In genomic region chr6:127251671-127251985, GRCm38 (mm10) we compare ENCODE assay signal across 12 mouse cellular contexts.
DNase-seq lines count a peak whose midpoint lies in the region; ATAC-seq lines count a peak whose summit lies in the region.
"Had no signal": no experiment of that assay in that cellular context is flagged by ENCODE, and none has a peak within 500 bp of the region (broad histone marks: within the 10 kb centered on the region; RNA-seq: fewer than 3 reads in every experiment).

No protein-coding gene starts in this region.

- 8% methylated on average over 5 of the region's 5 CpGs for WGBS in heart, embryonic 11.5 days (ENCODE audit: insufficient replicate concordance)
- 2% methylated on average over 5 of the region's 5 CpGs for WGBS in forebrain, embryonic 13.5 days
- WGBS in kidney, embryonic 15.5 days = 1% methylated on average over 5 of the region's 5 CpGs
- 6% methylated on average over 5 of the region's 5 CpGs for WGBS in midbrain, embryonic 16.5 days

- no peak overlapping the region; the same call in 1 of the 2 replicates for H3K4me3 ChIP-seq in heart, embryonic 11.5 days (ENCODE audit: low read depth, low read length)
- H3K4me3 ChIP-seq in forebrain, embryonic 13.5 days = no peak overlapping the region
- peak overlapping the region; percentile 17 for H3K4me3 ChIP-seq in kidney, embryonic 15.5 days (replicated peaks)
- H3K4me3 ChIP-seq in midbrain, embryonic 16.5 days (ENCODE audit: low read depth, low read length) = no peak overlapping the region

- H3K4me2 ChIP-seq in heart, embryonic 11.5 days = peak overlapping the region; percentile 32
- peak overlapping the region; percentile 38 for H3K4me2 ChIP-seq in forebrain, embryonic 13.5 days
- H3K4me2 ChIP-seq in kidney, embryonic 15.5 days = peak overlapping the region; percentile 52
- no peak overlapping the region for H3K4me2 ChIP-seq in midbrain, embryonic 16.5 days (ENCODE audit: low read length)

- H3K9ac ChIP-seq in heart, embryonic 11.5 days (ENCODE audit: low read depth, low read length) = 0 out of 2 replicates have a peak overlapping the region, but pooled peaks have one; percentile 34
- H3K9ac ChIP-seq in forebrain, embryonic 13.5 days = 0 out of 2 replicates have a peak overlapping the region, but pooled peaks have one; percentile 0
- no peak overlapping the region for H3K9ac ChIP-seq in kidney, embryonic 15.5 days
- H3K9ac ChIP-seq in midbrain, embryonic 16.5 days (ENCODE audit: low read depth, low read length) = peak overlapping the region; percentile 30; the same call in 1 of the 2 replicates

- DNase-seq in heart, adult 18-20 months = no peak
- no peak for DNase-seq in left cerebral cortex, adult 8-10 months (ENCODE audit: low spot score in 2 of 2)
- DNase-seq in right cerebral cortex, adult 2 months (ENCODE audit: low spot score in 2 of 2) = no peak
- DNase-seq: B cell, adult 2 months; cerebellum, adult 2 months; gastrocnemius, postnatal 10 days; thymus, postnatal 4 days had no signal

- no peaks in the 10 kb centered on the region for H3K27me3 ChIP-seq in heart, embryonic 11.5 days (ENCODE audit: control insufficient read depth, insufficient read depth, low read length)
- H3K27me3 ChIP-seq in forebrain, embryonic 13.5 days = no peaks in the 10 kb centered on the region
- no peaks in the 10 kb centered on the region for H3K27me3 ChIP-seq in kidney, embryonic 15.5 days
- no peaks in the 10 kb centered on the region for H3K27me3 ChIP-seq in midbrain, embryonic 16.5 days (ENCODE audit: control insufficient read depth, insufficient read depth, low read depth, low read length)

- peak overlapping the region; percentile 46; the same call in 1 of the 2 replicates for H3K27ac ChIP-seq in heart, embryonic 11.5 days (ENCODE audit: low read depth, low read length)
- H3K27ac ChIP-seq in forebrain, embryonic 13.5 days = peak overlapping the region; percentile 22; the same call in 1 of the 2 replicates
- peak overlapping the region; percentile 90 for H3K27ac ChIP-seq in kidney, embryonic 15.5 days
- no peak overlapping the region for H3K27ac ChIP-seq in midbrain, embryonic 16.5 days (ENCODE audit: low read length)

- H3K36me3 ChIP-seq in heart, embryonic 11.5 days (ENCODE audit: control insufficient read depth, insufficient read depth, low read length) = no peaks in the 10 kb centered on the region
- no peaks in the 10 kb centered on the region for H3K36me3 ChIP-seq in forebrain, embryonic 13.5 days (ENCODE audit: poor library complexity, severe bottlenecking)
- no peaks in the 10 kb centered on the region for H3K36me3 ChIP-seq in kidney, embryonic 15.5 days
- H3K36me3 ChIP-seq in midbrain, embryonic 16.5 days (ENCODE audit: control insufficient read depth, insufficient read depth, low read length) = no peaks in the 10 kb centered on the region

- peaks cover 16% of the 10 kb centered on the region for H3K4me1 ChIP-seq in heart, embryonic 11.5 days (ENCODE audit: control insufficient read depth, insufficient read depth, low read length)
- H3K4me1 ChIP-seq in forebrain, embryonic 13.5 days = peaks cover 28% of the 10 kb centered on the region
- peaks cover 48% of the 10 kb centered on the region for H3K4me1 ChIP-seq in kidney, embryonic 15.5 days
- H3K4me1 ChIP-seq in midbrain, embryonic 16.5 days (ENCODE audit: control insufficient read depth, insufficient read depth, low read length) = peaks cover 5% of the 10 kb centered on the region

- no peaks in the 10 kb centered on the region for H3K9me3 ChIP-seq in heart, embryonic 11.5 days (replicated peaks; ENCODE audit: control insufficient read depth, low read length)
- no peaks in the 10 kb centered on the region for H3K9me3 ChIP-seq in forebrain, embryonic 13.5 days (replicated peaks)
- H3K9me3 ChIP-seq in kidney, embryonic 15.5 days (replicated peaks) = no peaks in the 10 kb centered on the region
- H3K9me3 ChIP-seq in midbrain, embryonic 16.5 days (replicated peaks; ENCODE audit: control insufficient read depth, low read length, poor library complexity, severe bottlenecking) = 0 out of 2 replicates have a peak, but pooled peaks cover 2% of the 10 kb centered on the region

- ATAC-seq in heart, embryonic 11.5 days (replicated peaks; ENCODE audit: insufficient number of reproducible peaks, low FRiP score, low TSS enrichment) = no peak
- ATAC-seq in forebrain, embryonic 13.5 days = peak; percentile 23; the same call in 1 of the 2 replicates
- ATAC-seq in kidney, embryonic 15.5 days (replicated peaks; ENCODE audit: low FRiP score) = peak; percentile 66; the same call in 1 of the 2 replicates
- no peak for ATAC-seq in midbrain, embryonic 16.5 days
- no peak for ATAC-seq in frontal cortex, adult (ENCODE audit: low TSS enrichment)

Comparison
In these comparisons a context has a peak if more than half of its experiments do, and no peak if none do; other contexts are left out.
1. ATAC-seq: peak in forebrain, embryonic 13.5 days (single experiment) and kidney, embryonic 15.5 days (single experiment); none in heart, embryonic 11.5 days (single experiment), midbrain, embryonic 16.5 days (single experiment) and frontal cortex, adult (single experiment).